Mouse (Mus musculus) heart, adult 2 months (tissue): ENCODE data around the gene Erc2.

Experiments used
- EP300 ChIP-seq: fragments of 200-500 bp; IDR thresholded peaks from 2 replicates; pipeline ENCODE4 v1.6.1; 2011; ENCODE audit warnings: low read depth, low read length, control low read depth; ENCODE audit not compliant: insufficient read depth
- POLR2A ChIP-seq: fragments of 200-500 bp; IDR thresholded peaks from 2 replicates; pipeline ENCODE4 v1.6.1; 2011; ENCODE audit warnings: mild to moderate bottlenecking, low read depth, low read length, control low read depth; ENCODE audit not compliant: insufficient read depth

DNA sequence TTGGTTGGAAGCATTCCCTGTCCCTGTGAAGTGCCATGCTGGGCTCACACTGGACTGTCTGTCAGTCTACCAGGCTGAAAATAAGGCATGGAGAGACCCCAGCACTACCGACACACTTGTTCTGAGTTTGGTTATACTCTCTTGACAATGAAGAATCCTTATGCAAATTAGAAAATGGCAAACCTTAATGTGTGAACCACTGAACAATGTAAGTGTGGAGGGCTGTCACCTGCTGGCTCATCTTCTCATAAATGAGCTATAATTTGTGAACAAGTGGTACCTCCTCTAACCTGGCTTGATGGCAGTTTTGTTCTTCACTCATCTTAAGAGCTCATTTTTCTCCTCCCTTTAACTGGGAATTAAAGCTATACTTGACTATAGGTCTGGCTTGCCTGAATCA, 471.7 kb downstream of the Erc2 start:
- TF ChIP-seq EP300: no peak
- no peak for TF ChIP-seq POLR2A
